Mouse (Mus musculus) myocyte (in vitro differentiated cells): ENCODE data around the gene Ibtk.

Source experiments
- MAX ChIP-seq: IDR thresholded peaks from one replicate; pipeline ENCODE4 v1.6.1; 2011; ENCODE audit warnings: low read depth, mild to moderate bottlenecking, control low read depth
- POLR2A ChIP-seq: IDR thresholded peaks from one replicate; pipeline ENCODE4 v1.6.1; 2011; ENCODE audit warnings: low read depth, mild to moderate bottlenecking, control low read depth, moderate library complexity; ENCODE audit not compliant: insufficient read length
- POLR2AphosphoS2 ChIP-seq: IDR thresholded peaks from one replicate; pipeline ENCODE4 v1.6.1; 2011; ENCODE audit warnings: low read depth, control low read depth; ENCODE audit not compliant: insufficient read length
- TCF3 ChIP-seq: IDR thresholded peaks from one replicate; pipeline ENCODE4 v1.6.1; 2011; ENCODE audit warnings: low read depth, control low read depth; ENCODE audit not compliant: insufficient read length

DNA sequence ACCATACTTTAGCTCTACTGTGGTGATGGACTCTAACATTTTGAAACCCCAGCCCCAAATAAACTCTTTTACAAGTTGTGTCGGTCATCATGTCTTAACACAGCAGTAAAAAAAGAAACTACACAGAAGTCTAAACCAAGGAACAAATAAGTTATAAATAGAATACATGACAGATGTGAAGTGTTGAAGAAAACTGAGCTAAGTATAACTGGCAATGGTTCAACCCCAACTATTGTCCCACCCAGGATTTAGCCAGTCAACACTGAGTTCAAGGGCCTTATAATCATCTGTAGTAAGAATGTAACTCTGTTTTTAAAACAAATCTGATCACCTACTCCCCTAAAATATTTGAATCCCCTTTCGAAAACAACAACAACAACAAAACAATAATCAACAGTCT lies 3.6 kb downstream of the Ibtk start:
- TF ChIP-seq POLR2A (no peak), TCF3 (no peak), POLR2AphosphoS2 (no peak), MAX (no peak)
